Mouse (Mus musculus): ENCODE measurements around the gene 4932438H23Rik.

DNA sequence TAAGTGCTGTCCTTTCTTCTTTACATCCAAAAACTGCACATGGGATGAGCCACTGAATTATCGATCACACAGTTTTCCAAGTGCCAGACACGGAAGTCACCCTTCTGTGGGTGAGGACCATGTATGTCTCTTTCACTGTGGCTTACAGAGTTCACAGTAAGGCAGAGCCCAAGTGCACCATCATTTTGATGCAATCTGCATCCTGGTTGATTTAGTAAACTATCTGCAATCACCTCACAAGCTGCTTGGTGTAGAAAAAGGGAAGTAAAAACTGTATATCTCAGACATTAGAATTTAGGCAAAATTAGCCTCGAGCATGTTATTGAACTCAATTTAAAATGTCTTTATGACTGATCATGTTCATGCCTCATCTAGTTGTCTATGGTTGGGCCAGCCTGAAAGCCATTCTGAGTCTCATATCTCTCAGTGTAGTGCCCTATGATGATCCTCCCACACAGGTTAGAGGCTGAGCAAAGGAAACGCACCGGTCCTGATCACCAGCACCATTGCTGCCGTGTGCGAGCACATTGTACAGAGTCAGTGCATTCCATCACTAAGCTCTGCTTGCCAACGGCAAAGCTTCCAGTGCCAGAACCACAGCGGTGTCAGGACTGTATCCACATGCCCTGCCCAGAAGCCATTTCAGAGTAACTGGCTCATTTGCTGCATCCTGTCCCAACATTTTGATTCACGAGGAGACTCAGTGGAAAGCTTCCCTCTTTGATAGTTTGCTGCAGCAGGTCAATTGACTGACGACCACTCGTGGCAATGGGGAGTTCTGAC is 30.1 kb downstream of the 4932438H23Rik start:
- TF ChIP-seq POLR2A (IDR thresholded peaks at IDR 0.05; ENCODE audit: borderline replicate concordance, extremely low read depth, low read depth, low read length) (no peak), CTCF (IDR thresholded peaks at IDR 0.05; ENCODE audit: insufficient read depth, low read length) (no peak)

Measured in lung, adult 2 months (tissue).